Mouse (Mus musculus) cerebellum, postnatal 10 days (tissue): ENCODE measurements around the gene Fam181b.

Experiments
- DNase-seq, 2 experiments: peaks; one replicate each; pipeline ENCODE4 v3.0.0; 2021; ENCODE audit warnings: mixed read lengths in 2 of 2

The Fam181b gene

DNA sequence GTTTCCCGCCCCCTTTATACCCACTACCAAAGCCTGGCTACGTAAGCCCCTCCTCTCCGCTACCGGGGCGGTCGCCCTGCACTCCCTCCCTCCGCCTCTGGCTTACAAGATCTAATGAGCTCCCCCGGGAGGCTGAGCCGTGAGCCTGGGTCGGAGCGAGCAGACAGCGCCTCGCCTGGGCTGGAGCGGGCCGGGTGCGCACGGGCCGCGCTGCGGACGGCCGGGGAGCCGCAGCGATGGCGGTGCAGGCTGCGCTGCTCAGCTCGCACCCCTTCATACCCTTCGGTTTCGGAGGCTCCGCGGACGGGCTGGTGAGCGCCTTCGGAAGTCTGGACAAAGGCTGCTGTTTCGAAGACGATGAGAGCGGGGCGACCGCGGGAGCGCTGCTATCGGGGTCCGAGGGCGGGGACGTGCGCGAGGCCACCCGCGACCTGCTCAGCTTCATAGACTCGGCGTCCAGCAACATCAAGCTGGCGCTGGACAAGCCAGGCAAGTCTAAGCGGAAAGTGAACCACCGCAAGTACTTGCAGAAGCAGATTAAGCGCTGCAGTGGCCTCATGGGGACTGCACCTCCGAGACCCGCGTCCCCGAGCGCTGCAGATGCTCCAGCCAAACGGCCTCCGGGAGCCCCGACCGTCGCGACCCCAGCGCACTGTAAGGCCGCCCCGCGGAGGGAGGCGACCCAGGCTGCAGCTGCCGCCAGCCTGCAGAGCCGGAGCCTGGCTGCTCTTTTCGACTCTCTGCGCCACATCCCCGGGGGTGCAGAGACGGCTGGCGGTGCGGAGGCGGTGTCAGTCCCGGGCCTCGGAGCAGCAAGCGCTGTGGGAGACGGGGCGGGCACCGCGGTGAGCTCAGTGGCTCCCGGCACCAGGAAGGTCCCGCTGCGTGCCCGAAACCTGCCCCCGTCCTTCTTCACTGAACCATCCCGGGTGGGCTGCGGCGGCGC is at the start of gene Fam181b:
Gene Fam181b, plus strand, starts transcription at position 81 of the 946 bp plus-strand sequence.
- peak; percentile 87 to 92 for DNase-seq

DNA sequence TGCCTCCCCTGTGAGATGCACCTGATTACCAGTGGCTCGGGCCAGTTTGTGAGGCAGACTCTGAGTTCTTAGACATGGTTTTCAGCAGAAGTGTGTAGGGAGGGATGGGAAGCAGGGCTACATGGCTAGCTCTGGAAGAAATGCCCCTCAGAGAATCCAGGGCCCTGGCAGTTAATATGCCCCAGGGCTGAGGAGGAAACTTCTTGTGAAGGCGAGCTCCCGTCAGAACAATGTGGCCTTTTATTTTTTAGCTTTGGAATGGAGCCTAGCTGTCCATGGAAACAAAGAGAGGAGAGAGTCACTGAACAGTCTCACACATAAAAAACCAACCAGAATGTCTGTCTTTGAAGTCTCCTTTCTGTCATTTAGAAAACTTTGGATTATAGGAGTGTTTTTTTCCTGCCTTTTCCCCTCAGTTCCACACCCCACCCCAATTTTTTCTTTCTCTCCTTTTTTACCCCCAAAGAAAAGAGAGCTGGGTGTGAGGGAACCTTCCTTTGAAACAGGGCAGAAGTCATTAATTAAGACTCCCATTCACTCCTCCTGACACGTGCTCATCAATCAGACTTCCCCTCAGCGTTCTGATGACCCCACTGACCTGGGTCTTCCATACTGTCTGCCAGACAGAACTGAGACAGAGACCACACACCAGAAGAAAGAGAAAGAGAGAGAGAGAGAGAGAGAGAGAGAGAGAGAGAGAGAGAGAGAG is 41.7 kb upstream of the Fam181b start:
- DNase-seq: peak; percentile 5 to 14

DNA sequence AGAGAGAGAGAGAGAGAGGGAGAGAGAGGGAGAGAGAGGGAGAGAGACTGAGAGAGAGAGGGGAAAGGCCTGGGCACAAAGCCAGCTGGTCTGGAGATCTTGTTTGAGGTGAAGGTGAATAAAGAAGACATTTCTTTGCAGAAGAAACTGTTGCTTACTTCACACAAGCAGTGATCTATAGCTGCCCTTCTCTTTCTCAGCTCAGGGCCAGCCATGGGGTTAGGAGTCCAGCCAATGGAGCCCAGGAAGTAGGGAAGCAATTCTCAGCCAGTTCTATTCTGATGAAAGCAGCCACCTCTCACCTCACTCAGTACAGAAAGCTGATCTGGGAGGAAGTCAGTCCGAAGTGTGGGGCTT is 41.2 kb upstream of the Fam181b start:
- peak; percentile 29 to 40 for DNase-seq

DNA sequence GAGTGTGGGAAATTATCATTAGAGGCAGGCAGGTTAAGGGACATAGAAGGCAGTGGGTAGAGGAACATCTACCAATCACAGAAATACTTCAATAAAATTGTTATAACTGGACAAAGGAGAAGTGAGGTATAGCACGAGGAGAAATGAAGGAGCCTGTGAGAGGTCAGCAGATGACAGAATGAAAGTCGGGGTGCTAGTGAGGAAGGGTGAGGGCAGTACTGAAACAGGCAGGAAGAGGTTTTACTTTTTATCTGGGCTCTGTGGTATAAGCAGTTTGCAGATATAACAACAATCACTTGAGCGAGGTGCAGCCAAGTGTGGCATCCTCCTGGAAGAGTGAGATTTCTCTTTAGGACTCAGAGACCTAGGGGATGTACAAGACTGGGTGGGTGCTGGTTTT is 40.1 kb upstream of the Fam181b start:
- DNase-seq: no peak

DNA sequence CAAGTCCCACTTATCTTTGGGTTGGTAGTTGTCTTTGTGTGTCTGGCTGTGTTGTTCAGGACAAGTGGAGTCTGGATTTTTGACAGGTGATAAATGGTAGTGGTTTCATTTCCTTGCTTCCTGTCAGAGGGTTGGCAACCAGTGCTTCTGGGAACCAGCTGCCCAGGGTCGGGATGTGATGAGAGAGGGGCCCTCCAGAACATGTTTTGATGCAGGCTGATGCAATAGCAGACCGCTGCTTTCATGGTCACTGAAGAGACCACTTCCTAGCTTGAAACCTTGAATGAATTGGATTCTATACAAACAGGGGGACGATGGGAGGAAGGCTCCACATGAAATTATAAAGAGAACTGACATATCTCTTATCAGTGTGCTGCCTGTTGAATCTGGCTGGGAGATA is 35.3 kb upstream of the Fam181b start:
- DNase-seq: peak; percentile 7 to 16

DNA sequence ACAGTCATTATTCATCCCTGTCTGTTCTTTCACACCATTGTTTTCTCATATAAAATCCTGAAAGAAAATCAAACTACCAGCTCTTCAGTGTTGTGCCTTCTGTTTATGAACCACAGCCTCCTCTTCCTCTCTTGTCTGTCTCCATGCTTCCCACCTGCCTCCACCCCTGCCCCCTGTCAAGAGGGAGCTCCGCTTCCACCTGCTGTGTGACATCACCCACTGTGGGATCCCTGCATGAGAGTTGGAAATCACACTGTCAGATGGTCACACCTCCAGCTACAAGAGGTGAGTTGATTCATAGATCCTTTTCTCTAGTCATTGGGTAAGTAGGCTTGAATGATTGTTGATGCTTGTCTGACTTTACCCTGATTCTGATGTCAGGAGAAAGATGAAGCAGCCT is 34.9 kb upstream of the Fam181b start:
- DNase-seq: no peak

DNA sequence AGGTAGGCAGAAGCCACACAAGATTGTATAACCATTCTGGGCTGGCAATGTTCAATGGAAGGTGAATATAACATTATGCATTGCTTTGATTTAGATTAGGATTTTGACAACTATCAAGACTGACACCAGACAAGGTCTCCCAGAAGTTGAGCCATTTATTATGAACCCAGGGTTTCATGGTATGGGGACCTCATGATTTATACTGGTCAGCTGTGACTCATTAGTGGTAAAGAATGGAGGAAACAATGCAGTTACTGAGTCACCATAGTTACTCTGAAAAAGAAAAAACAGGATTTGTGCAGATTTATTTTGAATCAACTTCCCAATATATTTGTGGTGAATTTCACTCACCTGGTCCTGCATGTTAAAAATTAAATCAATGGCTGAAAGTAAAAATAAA is 18.8 kb upstream of the Fam181b start:
- no peak for DNase-seq

DNA sequence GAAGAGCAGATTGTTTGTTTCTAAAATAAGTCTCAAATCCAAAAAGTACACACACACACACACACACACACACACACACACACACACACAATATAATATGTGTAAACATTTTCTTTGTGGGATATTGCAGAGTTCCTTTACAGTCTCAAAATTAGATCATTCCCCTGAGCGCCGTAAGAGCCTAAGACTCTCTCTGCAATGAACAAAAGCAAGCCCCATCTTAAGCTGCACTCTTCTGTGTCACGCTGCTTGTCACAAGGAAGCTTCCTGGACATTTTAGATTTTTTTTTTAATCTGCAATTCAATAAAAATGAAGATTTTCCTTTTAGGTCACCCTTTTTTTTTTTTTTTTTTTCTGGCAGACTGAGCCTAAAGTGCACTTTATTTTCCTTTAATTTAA is 17.9 kb upstream of the Fam181b start:
- DNase-seq: no peak

DNA sequence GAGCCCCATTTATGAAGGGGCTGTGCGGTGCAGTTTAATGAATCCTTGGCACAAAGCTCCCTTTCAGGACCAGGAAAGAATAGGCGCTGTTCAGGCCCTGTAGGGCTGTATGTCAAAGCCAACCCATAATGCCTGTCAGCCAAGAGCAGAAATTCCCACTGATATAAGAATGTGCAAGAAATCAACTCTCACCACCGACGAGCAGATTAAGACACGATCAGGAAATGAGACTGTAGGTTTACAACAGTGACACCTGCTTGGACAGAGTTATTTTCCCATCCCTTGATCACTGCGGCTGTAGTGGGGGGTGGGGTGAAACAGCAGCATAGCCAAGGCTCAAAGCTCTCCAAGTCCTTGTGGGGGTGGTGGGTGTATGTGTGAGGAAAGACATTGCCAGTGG is 17.5 kb upstream of the Fam181b start:
- DNase-seq: peak; percentile 35 to 45

DNA sequence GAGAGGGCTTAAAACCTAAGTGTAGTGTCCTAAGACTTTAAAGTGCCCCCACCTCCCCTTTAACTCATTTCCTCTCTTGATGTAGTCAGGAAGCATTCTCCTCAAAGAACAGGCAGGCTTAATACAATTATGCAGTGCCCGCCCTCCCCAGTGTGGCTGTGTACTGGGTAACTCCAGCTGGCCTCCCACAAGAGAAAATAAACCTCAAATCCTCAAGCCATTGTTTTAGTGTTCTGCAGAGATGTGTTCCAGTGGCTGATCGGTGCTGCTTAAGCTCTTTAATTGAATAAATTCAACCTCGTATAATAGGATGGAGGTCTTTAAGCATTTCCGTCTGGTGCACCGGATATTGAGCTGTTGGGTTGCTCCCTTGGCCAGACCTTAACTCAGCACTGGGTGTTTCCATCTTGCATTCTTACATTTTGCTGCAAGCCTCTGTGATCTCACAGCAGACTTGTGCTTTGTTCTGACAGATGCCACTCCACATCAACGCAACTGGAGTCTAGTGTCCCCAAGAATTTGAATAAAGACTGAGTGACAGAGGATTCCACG is 12.1 kb upstream of the Fam181b start:
- DNase-seq: no peak

DNA sequence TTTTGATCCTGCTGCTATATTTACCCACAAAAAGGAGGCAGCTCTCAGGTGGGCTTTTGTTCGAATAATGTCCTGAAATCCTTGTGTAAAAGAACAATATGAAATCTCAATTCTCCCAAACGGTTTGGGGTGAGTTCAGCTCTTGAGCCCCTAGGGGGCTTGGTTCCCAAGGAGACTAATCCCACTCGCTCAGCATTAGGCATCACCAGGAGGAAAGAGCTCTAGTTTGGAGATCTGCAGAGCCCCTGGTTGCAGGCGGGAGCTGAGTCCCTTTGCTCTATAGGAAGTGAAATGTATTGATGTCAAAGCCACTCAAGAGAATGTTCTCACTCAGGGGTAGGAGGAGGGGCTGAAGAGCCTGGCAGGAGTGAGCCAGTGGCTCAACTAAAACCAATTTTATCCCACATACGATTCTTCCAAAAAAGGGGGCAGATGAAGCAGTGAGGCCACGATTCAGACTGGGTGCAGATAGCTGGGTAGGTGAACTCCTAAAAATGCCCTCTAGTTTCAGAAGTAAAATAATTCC is 3.2 kb upstream of the Fam181b start:
- DNase-seq: no peak

DNA sequence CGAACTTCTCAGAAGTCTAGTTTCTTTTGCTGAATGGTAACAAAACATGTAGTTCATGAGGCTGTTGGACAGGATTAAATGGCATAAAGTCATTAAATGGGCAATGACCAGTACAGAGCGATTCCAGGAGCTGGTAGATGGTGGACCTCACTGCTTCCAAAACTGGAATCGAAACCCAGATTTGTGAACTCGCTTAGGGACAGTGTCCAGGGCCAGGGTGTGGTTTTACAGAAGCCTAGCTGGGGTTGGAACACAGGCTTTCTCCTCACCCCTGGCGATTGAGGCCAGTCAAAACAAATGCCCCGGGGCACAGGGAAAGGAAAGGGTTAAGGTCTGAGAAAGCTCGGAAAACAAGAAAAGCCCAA is 263 bp upstream of the Fam181b start:
- DNase-seq: no peak

DNA sequence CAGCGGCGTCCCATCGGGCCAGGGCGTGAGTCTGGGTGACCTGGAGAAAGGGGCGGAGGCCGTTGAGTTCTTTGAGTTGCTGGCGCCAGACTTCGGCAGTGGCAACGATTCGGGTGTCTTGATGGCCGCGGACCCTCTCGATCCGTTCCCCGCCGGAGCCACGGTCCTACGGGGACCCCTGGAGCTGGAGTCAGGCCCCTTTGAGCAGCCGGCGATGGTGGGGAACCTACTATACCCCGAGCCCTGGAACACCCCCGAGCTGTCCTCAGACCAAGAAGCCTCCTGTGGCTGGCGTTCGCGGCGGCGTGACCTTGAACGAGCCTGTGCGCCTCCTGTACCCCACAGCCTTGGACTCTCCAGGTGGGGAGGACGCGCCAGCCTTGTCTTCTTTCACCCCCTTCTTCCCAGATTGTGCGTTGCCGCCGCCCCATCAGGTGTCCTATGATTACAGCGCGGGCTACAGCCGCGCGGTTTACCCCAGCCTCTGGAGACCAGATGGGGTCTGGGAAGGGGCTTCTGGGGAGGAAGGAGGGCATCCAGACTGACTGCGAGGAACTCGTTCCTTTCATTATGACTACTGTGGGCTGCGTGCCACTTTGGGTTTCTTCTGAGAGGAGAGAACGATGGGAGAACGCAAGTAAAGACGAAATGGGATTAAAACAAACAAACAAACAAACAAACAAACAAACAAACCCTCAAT is 1.2 kb downstream of the Fam181b start:
- DNase-seq: peak; percentile 60 to 71

DNA sequence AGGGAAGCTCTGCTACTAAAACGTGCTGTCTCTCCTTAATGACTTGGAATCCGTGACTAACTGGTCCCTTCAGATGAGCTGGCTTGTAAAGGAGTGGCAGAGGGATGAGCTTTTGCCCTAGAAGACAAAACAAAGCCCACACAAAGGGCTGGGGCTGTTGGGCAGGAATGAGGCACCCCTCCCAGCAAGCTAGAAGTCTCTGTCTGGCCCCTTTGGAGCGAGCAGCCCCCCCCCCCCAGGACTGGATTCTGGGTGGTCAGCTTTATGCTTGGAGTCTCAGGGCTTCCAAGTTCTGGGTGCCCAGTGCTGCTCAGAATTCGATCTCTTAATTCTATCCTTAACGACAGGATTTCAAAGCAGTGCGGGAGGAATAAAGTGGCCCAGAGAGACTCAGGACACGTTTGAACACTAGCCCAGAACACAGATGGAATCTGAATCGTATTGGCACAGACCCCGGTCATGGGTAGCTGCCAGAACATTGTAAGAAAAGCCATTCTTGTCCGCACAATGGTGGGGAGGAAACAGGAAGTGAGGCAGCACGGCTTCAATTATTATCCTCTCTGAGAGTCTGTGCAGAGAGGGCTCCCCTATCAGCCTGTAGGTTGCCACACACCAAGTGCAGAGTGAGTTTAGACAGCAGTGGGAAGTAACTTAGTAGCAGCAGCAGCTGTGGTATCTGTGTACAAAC is 13.8 kb downstream of the Fam181b start:
- DNase-seq: peak; percentile 97

DNA sequence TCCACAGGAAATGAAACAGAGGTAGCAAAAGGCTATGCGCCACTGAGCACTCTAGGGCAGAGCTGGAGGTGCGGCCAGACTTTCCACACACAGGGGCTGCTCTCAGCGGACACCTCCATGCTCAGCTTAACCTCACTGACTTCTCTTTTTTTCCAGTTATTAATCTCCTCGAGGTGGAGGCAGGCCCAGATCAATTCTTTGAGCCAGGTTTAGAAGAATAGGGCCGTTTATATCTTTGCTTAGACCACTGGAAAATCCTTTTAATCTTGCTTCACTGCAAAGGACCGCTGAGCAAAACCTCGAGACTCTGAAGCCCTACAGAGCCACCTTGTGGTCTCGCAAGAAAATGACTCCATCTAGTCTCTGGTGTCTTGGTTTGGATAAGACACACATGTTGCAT is 15.8 kb downstream of the Fam181b start:
- peak; percentile 81 to 83 for DNase-seq

DNA sequence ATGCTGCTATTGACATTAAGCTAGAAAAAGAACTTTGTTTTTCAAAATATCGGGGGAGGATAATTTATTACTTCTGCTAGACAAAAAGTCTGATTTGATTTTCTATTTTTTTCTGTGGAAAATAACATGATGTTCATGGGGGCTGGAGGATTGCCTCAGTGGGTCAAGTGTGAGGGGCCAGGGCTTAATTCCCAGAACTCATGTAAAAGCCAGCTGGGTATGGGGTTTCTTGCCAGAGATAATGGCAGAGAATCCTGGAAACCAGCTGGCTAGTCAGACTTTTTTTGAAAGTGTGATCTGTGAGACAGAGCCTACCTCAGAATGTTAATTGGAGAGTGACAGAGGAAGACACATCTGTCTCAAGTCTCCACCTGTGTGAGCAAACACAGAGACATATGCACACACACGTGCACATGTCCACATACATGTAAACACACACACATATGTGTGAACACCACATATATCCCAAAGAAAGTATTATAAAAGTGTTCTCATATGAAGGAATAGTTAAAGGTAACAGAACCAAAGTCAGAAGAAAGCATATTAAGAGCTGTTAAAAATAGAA is 25.2 kb downstream of the Fam181b start:
- DNase-seq: peak; percentile 26 to 39

DNA sequence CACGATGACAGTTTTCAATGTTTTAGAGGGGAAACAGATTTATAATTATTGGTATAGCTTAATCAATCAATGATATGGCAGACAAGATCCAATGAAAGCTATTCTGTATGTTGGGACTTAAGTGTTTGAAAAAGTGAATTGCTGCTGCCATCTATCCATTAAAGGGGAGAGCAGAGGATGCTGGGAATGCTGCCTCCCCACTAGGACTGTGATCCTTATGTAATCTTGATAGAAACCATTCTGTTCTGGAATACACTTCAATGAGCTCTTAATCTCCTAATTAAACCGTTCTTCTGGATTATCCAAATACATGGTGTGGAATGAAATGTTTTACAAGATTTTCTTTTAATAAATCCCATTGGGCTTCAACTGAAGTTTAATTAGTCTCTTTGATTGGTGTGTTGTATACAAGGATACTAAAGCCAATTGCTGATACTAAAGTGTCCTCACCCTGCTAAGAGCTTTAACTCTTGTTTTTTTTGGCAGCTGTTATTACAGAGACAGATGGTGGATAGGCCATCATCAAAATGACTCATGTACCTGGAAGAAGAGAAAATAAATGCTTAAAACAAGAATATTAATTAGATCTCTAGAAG is 30.8 kb downstream of the Fam181b start:
- DNase-seq: peak in 1 of 2 experiments; percentile 59

DNA sequence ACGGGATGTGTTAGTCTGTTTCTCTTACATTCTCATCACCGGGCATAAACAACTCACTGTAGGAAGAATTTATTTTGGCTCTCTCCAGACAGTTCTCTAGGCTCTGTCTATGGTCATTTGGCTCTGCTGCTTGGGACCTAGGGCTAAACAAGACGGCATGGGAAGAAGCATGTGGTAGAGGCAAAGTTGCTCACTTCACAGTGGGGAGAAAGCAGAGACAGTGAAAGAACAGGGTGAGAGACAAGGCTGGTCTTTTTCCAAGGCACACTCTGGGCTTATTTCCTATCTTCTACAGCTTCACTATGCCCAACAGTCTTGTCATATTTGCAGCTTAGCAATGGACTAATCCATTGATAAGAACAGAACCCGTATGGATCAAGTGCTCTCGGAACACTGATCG is 31.4 kb downstream of the Fam181b start:
- DNase-seq: peak; percentile 59 to 62

DNA sequence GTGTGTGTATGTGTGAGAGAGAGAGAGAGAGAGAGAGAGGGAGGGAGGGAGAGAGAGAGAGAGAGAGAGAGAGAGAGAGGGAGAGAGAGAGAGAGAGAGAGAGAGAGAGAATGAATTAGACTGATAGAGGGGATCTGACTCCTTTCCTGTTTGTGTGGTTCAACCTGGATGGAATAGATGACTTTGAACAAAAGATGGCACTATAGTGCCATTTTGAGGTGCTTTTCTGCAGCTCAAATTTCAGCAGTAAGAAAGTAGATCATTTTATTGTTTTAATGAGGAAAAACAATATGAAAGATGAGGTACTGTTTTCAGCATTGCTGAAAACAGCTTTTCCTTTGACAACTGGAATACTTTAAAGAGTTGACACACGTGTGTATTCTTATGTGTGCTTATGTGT is 37.9 kb downstream of the Fam181b start:
- DNase-seq: no peak

DNA sequence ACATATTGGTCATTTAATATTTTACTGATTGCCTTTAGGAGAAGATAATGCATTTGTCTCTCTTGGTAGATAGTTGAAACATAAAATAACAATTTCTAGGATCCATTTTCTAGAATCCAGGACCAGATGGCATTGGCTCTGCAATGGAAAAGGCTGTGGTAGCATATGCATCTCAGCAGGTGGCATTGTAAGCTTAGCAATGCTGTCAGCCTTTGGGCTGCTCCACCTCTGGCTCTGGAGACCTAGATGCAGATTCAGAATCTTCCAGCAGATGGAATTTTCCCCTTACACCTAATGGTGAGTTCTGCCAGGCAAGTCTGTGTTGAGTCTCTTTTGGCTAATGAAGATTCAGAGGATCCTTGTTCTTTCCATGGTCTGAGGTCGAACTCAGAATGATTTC is 44.3 kb downstream of the Fam181b start:
- peak; percentile 51 for DNase-seq
